Mouse (Mus musculus) heart, adult 8-10 months (tissue): Measurements from ENCODE around the gene Ankrd54. TPM values are rescaled to one million over a fixed set of nuclear protein-coding genes. Genes with fewer than 3 reads are reported as not detected.

Source experiments
- DNase-seq: peaks from one replicate; pipeline ENCODE4 v3.0.0; 2022; ENCODE audit warnings: low spot score
- total RNA-seq, 4 experiments: library from RNA; stranded (reverse); gene quantifications; 2 replicates each; pipeline ENCODE4 v1.2.4; 2022

The Ankrd54 gene
- total RNA-seq, result 1 to 10 TPM; 6.3 to 8.0 (median 7.6) TPM

DNA sequence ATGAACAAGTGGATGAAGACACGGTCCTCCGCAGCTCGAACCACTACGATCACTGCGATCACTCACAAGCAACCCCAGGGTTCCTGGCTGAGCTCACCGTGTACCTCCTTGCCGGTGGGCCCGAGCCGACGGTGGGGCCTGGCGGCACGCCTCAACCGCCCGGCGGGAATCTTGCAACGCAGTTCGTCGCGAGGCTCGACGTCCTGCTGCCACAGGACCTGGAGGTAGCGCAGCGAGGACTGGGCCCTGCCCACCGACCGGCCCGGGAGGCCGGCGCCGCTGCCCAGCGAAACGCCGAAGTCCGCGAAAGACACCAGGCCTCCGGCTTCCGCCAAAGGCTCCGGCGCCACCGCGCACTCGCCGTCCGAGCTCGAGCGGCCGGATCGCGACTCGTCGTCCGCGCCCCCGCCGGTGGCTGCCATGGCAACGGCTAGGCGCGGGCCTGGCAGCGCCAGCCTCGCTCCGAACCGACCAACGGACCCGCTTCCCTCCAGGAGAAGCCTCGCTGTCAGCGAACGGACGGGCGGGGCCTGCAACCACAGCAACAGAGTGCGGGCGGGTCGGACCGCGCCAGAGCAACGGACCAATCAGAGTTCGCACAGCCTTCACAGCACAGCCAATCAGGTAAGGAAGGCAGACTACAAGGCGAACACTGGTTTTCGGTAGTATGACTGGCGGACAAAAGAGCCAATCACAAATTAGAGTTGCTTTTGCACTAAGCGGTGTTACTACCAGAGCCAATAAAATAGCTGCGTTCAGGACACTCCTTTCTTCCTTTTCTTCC, at the start of gene Ankrd54:
Gene Ankrd54, minus strand, starts transcription at position 518 of the 784 bp plus-strand sequence.
- DNase-seq, result peak; percentile 99

DNA sequence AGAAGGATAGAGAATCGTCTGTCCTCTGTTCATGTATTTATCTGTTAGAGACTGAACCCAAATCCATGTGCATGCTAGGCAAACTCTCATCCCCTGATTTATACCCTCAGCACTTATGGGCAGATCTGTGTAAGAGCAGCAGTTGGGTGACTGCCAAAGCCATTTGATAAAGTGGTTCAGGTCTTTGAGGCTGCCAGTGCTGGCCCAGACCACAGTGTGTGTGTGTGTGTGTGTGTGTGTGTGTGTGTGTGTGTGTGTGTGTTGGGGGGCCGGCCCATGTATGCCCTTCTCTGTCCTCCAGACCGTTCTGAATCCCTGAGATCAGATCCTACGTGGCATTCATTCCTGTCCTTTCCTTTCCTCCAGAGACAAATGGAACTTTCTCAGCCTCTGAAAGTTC, 49.1 kb upstream of the Ankrd54 start:
- no peak for DNase-seq

DNA sequence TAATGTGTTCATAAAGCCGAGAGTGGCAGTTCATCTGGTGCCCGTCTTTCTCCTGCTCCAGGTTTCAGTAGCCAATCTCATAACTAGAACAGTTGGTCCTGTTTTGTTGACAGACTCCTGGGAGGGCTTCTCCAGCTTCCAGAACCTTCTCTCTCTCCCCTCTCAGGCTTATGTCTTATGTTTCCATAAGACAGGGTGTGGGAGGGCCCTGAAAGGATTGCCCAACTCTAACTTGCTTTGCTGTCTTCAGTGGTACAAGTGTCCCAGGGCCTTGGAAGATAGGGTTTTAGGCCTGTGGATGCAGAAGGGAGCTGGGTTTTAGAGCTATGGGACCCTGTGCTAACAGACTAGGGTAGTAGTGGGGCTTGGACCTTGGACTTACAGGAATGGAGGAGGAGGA, 47.8 kb upstream of the Ankrd54 start:
- DNase-seq, result no peak

- no peak for DNase-seq
These were observed 47.3 kb upstream of the Ankrd54 start for GRCm38 (mm10) chr15:79110031-79110430.

DNA sequence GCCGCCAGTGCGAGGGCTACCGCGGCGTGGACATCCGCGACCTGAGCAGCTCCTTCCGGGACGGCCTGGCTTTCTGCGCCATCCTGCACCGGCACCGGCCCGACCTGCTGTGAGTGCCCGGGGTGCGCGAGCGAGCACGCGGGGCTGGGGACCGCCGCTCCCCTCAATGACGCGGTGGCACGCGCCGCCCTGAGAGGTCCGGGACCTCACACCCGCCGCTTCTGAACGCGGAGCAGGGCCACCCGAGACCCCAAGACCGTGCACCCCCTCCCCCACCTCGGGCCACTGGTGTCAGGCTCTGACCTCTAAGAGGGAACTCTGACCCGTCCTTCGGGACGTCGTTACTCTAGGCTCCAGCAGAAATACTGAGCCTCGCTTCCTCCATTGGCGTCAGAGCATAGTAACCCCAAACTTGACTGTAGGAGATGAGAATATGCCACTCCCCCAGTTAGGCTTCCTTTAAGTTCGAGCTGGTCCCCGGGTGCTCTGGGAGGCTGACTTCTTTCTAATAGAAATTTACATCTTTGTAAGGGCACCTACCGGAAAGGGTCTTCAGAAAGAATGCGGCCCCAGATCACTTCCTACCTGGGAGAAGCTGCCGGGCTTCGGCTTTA, 46.7 kb upstream of the Ankrd54 start:
- no peak for DNase-seq

- no peak for DNase-seq
These were observed 46.0 kb upstream of the Ankrd54 start, which contains the start of gene Micall1 for GRCm38 (mm10) chr15:79108421-79109320. TSS of gene Micall1 (plus strand) at chr15:79108898.

DNA sequence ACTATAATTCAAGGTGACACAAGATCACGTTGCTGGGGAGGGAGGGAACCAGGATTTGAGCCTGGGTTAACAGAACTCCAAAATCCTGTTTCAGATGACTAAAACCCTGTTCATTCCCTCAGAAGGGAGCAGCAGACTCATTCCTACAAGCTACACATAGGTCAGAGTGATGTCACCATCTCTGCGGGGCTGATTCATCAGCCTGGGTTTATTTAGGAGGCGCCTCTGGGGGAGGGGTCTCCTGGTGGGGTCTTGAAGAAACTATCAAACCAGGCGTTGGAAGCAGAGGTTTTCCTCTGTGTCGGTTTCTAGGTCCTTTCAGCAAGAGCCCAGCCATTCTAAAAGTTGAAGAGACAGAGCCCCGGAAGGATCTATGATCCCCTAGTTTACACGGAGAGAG, 45.3 kb upstream of the Ankrd54 start:
- no peak for DNase-seq

DNA sequence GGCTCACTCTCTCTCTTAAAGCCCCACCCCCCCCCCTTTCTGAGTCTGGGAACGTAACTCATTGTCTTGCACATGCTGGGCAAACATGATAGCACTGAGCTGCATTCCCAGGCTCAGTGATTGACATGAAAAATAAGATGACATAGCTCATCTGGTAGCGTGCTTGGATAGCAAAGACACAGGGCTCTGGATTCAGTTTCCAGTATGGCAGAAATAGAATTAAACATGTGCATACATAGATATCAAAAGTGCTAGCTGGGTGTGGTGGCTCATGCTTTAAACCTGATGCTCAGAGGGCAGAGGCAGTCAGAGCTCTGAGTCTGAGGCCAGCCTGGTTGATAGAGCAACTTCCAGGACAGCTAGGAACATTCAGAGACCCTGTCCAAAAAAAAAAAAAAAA, 43.1 kb upstream of the Ankrd54 start:
- DNase-seq, result no peak

- no peak for DNase-seq
These were observed 40.6 kb upstream of the Ankrd54 start for GRCm38 (mm10) chr15:79103264-79103663.

DNA sequence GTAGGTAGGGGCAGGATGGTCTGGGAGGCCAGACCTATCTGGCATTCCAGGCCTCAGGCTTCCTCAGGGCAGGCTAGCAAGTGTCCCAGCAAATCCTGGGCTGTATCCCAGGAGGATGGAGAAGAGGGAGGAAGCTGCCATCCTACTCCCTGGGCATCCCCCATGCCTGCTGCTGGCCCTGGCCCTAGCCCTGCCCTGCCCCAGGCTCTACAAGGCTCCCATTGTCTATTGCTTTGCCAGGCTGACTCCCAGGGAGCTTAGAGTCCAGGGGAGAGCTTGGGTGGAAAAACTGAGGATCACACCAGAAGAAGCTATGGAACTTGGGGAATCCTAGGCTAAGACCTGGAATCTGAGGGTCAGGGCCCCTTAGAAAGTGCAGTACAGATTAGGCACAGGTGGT, 38.8 kb upstream of the Ankrd54 start:
- no peak for DNase-seq

- DNase-seq, result no peak
These were observed 37.7 kb upstream of the Ankrd54 start for GRCm38 (mm10) chr15:79100391-79100790.

GRCm38 (mm10) chr15:79099456-79099855, 36.8 kb upstream of the Ankrd54 start:
- DNase-seq, result peak; percentile 36

- peak; percentile 62 for DNase-seq
These were observed 36.2 kb upstream of the Ankrd54 start for GRCm38 (mm10) chr15:79098868-79099267.

DNA sequence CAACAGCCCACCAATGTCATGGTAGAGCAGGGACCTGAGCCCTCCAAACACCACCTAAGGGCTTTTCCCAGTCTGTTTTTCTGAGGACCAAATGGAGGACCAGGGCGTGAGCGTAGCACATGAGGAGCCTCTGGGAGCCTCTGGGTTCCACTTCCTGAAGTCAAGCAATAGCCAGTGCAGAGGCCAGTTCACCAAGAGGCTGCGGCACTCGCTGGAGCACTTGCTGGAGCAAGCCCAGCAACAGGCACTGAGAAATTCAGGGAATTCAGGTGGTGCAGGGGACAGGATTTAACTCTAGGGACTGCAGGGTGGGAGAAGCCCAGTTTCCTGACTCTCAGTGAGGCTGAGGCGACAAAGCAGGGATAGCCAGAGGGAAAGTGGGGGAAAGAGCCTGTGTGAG, 35.5 kb upstream of the Ankrd54 start:
- no peak for DNase-seq

DNA sequence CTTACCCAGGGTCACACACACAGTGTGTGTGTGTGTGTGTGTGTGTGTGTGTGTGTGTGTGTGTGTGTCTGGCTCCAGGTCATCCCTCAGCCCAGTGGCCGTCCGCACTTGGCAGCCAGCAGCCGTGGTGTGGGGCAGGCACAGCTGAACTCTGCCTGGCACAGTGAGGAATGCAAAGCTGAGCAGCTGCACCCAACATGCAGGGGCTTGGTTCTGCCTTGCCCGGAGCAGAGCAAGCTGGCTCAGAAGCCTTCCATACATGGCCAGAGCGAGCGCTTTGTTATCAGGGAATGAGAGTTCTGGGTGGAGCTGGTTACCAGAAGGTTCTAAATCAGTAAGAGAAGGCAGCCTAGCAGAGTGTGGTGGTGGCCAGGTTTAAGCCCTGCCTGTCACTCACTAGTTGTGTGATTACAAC, 34.9 kb upstream of the Ankrd54 start:
- peak; percentile 75 for DNase-seq

DNA sequence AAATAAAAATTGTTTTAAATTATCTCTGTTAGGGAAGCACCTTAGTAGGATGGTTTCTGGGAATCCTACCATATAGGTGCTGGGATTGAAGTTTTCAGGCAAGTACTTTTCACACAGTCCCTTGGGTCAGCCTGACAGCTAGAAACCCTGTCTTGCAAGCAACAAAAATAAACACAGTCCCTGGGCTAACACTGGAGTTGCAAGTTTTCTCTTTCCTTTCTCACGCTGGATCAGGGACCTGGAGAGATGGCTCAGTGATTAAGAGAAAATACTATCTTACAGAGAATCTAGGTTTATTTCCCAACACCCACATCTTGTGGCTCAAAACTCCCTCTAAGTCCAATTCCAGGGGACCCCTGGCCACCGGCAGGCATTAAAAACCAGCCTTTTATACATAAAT, 34.4 kb upstream of the Ankrd54 start:
- no peak for DNase-seq

DNA sequence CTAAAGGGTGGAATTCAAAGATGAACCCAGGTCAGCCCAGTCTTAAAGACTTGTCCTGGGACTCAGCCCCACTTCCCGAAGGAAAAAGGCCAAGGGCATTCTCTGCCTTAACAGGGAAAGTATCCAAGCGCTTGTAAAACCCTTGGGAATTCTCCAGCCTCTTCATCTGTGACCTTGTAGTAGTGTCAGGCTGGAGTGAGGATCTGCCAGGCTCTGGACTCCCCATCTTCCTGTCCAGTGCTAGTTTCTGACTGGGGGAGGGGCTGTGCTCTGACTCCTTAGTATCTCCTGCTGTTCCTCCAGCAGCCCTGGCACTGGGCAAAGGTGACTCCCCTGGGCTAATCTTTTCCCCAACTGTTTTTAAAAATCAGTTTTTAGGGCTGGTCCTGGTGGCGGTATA, 33.9 kb upstream of the Ankrd54 start:
- no peak for DNase-seq

DNA sequence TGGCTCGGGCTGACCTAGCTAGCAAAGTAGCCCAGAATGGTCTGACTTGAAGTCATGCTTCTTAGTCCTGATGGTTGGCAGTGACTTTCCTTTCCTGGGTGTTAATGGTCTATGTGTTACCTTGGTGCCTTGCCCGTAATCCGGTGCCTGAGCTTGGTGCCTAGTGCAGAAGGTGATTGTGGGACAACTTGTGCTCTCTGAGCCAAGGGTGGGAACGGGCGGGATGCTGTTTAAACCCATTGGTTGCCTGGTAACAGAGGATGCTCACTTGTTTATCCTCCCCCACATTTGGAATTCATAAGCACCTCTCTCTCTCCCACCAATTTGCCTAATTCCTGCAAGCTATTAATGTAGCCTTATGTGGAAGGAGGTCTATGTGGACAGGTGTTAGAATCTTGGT, 32.8 kb upstream of the Ankrd54 start:
- DNase-seq, result no peak

- DNase-seq, result no peak
These were observed 30.6 kb upstream of the Ankrd54 start for GRCm38 (mm10) chr15:79093083-79093839.

DNA sequence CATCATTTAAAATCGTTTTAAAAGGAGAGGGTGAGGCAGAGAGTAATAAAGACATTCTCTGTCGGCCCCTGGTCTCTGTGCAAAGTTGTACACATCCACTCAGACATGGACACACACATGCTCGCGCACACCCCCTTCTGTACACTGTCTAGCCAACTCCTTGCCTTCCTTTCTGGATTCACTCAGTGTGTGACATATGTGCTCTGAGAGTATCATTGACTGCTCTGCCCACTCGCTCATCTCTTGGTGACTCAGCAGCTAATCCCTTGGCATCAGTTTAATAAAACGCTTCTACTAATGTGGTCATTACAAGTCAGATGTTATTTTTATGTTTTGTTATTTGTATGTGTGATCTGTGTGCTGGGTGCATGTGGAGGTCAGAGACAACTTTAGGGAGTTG, 29.6 kb upstream of the Ankrd54 start:
- DNase-seq, result no peak

GRCm38 (mm10) chr15:79079567-79079966, 16.9 kb upstream of the Ankrd54 start:
- DNase-seq, result no peak
